Mouse (Mus musculus): ENCODE measurements at regions not wholly inside any gene's neighbourhood (a gene's known extent, or its start where the extent isn't known, plus 50 kb on each side); places are given as distances from the start of the nearest gene placed in this dataset.

- no peak for ATAC-seq (ENCODE audit: insufficient number of reproducible peaks, low FRiP score, low TSS enrichment, low read depth)
- peaks cover 9% of the 10 kb centered on the region for H3K4me1 ChIP-seq
- H3K9ac ChIP-seq = no peak overlapping the region
- no peaks in the 10 kb centered on the region for H3K36me3 ChIP-seq
- H3K27me3 ChIP-seq = no peaks in the 10 kb centered on the region
- no peak overlapping the region for H3K27ac ChIP-seq
- WGBS = 47% methylated on average over 5 of the region's 5 CpGs
- no peak overlapping the region for H3K4me2 ChIP-seq
- H3K4me3 ChIP-seq = no peak overlapping the region
- no peaks in the 10 kb centered on the region for H3K9me3 ChIP-seq
Measured at GRCm38 (mm10) chr6:93235550-93235949, 292.3 kb upstream of the Adamts9 start.

- no peak overlapping the region for H3K9ac ChIP-seq
- no peak overlapping the region for H3K4me2 ChIP-seq
- H3K4me1 ChIP-seq = peaks cover 9% of the 10 kb centered on the region
- H3K27me3 ChIP-seq = no peaks in the 10 kb centered on the region
- no peak overlapping the region for H3K27ac ChIP-seq
- 76% methylated on average over 9 of the region's 9 CpGs for WGBS
- ATAC-seq (ENCODE audit: insufficient number of reproducible peaks, low FRiP score, low TSS enrichment, low read depth) = no peak
- no peaks in the 10 kb centered on the region for H3K36me3 ChIP-seq
- H3K9me3 ChIP-seq = no peaks in the 10 kb centered on the region
- no peak overlapping the region for H3K4me3 ChIP-seq
Measured at GRCm38 (mm10) chr6:93232636-93233035, 289.3 kb upstream of the Adamts9 start.

GRCm38 (mm10) chr6:93230450-93230849, 287.2 kb upstream of the Adamts9 start:
- Histone ChIP-seq H3K27ac (no peak overlapping the region), H3K4me2 (no peak overlapping the region), H3K4me1 (peaks cover 7% of the 10 kb centered on the region), H3K9ac (no peak overlapping the region), H3K4me3 (no peak overlapping the region), H3K36me3 (no peaks in the 10 kb centered on the region), H3K27me3 (no peaks in the 10 kb centered on the region), H3K9me3 (no peaks in the 10 kb centered on the region)
- WGBS = 53% methylated on average over 5 of the region's 5 CpGs
- no peak for ATAC-seq (ENCODE audit: insufficient number of reproducible peaks, low FRiP score, low TSS enrichment, low read depth)

- no peak overlapping the region for H3K4me3 ChIP-seq
- H3K4me1 ChIP-seq = peaks cover 1% of the 10 kb centered on the region; the same call in 1 of the 2 replicates
- no peaks in the 10 kb centered on the region for H3K9me3 ChIP-seq
- no peak for ATAC-seq (ENCODE audit: insufficient number of reproducible peaks, low FRiP score, low TSS enrichment, low read depth)
- no peak overlapping the region for H3K27ac ChIP-seq
- WGBS = 85% methylated on average over 2 of the region's 2 CpGs
- H3K4me2 ChIP-seq = no peak overlapping the region
- no peak overlapping the region for H3K9ac ChIP-seq
- H3K36me3 ChIP-seq = no peaks in the 10 kb centered on the region
- no peaks in the 10 kb centered on the region for H3K27me3 ChIP-seq
Measured at GRCm38 (mm10) chr6:93229320-93229719, 286.0 kb upstream of the Adamts9 start.

GRCm38 (mm10) chr6:93223610-93224550, 280.6 kb upstream of the Adamts9 start:
- Histone ChIP-seq H3K27ac (0 out of 2 replicates have a peak overlapping the region, but pooled peaks have one; percentile 22), H3K27me3 (no peaks in the 10 kb centered on the region), H3K9me3 (no peaks in the 10 kb centered on the region), H3K36me3 (no peaks in the 10 kb centered on the region), H3K4me3 (no peak overlapping the region), H3K4me1 (0 out of 2 replicates have a peak, but pooled peaks cover 8% of the 10 kb centered on the region), H3K9ac (no peak overlapping the region), H3K4me2 (no peak overlapping the region)
- ATAC-seq (ENCODE audit: insufficient number of reproducible peaks, low FRiP score, low TSS enrichment, low read depth) = no peak; the same call in 1 of the 2 replicates
- 47% methylated on average over 8 of the region's 8 CpGs for WGBS

GRCm38 (mm10) chr6:93218015-93218593, 274.8 kb upstream of the Adamts9 start:
- Histone ChIP-seq H3K4me3 (no peak overlapping the region), H3K9ac (no peak overlapping the region), H3K4me1 (peaks cover 11% of the 10 kb centered on the region), H3K27me3 (no peaks in the 10 kb centered on the region), H3K4me2 (no peak overlapping the region; the same call in 1 of the 2 replicates), H3K9me3 (no peaks in the 10 kb centered on the region), H3K27ac (peak overlapping the region; percentile 33; the same call in 1 of the 2 replicates), H3K36me3 (no peaks in the 10 kb centered on the region)
- WGBS = 47% methylated on average over 4 of the region's 4 CpGs
- no peak for ATAC-seq (ENCODE audit: insufficient number of reproducible peaks, low FRiP score, low TSS enrichment, low read depth)

GRCm38 (mm10) chr6:93200886-93201285, 257.6 kb upstream of the Adamts9 start:
- Histone ChIP-seq H3K4me1 (no peaks in the 10 kb centered on the region), H3K36me3 (no peaks in the 10 kb centered on the region), H3K27me3 (no peaks in the 10 kb centered on the region), H3K4me3 (no peak overlapping the region), H3K4me2 (no peak overlapping the region), H3K9me3 (no peaks in the 10 kb centered on the region), H3K9ac (no peak overlapping the region), H3K27ac (no peak overlapping the region)
- WGBS = 61% methylated on average over 1 of the region's 1 CpGs
- no peak for ATAC-seq (ENCODE audit: insufficient number of reproducible peaks, low FRiP score, low TSS enrichment, low read depth)

- Histone ChIP-seq H3K27me3 (no peaks in the 10 kb centered on the region), H3K36me3 (no peaks in the 10 kb centered on the region), H3K9me3 (no peaks in the 10 kb centered on the region), H3K4me2 (no peak overlapping the region), H3K4me3 (no peak overlapping the region), H3K27ac (no peak overlapping the region), H3K4me1 (no peaks in the 10 kb centered on the region), H3K9ac (no peak overlapping the region)
- 72% methylated on average over 6 of the region's 6 CpGs for WGBS
- no peak for ATAC-seq (ENCODE audit: insufficient number of reproducible peaks, low FRiP score, low TSS enrichment, low read depth)
Measured at GRCm38 (mm10) chr6:93194741-93195140, 251.4 kb upstream of the Adamts9 start.

- Histone ChIP-seq H3K4me3 (no peak overlapping the region), H3K9me3 (no peaks in the 10 kb centered on the region), H3K27ac (no peak overlapping the region), H3K4me1 (no peaks in the 10 kb centered on the region), H3K36me3 (no peaks in the 10 kb centered on the region), H3K4me2 (no peak overlapping the region), H3K27me3 (no peaks in the 10 kb centered on the region), H3K9ac (no peak overlapping the region)
- 62% methylated on average over 2 of the region's 2 CpGs for WGBS
- ATAC-seq (ENCODE audit: insufficient number of reproducible peaks, low FRiP score, low TSS enrichment, low read depth) = no peak
Measured at GRCm38 (mm10) chr6:93192980-93193379, 249.7 kb upstream of the Adamts9 start.

GRCm38 (mm10) chr6:93190986-93191385, 247.7 kb upstream of the Adamts9 start:
- no peak for ATAC-seq (ENCODE audit: insufficient number of reproducible peaks, low FRiP score, low TSS enrichment, low read depth)
- Histone ChIP-seq H3K27ac (no peak overlapping the region), H3K36me3 (no peaks in the 10 kb centered on the region), H3K4me1 (no peaks in the 10 kb centered on the region), H3K9me3 (no peaks in the 10 kb centered on the region), H3K9ac (no peak overlapping the region), H3K27me3 (no peaks in the 10 kb centered on the region), H3K4me2 (no peak overlapping the region), H3K4me3 (no peak overlapping the region)
- 93% methylated on average over 2 of the region's 2 CpGs for WGBS

GRCm38 (mm10) chr6:93168526-93168925, 225.2 kb upstream of the Adamts9 start:
- Histone ChIP-seq H3K9me3 (no peaks in the 10 kb centered on the region), H3K4me2 (no peak overlapping the region), H3K36me3 (no peaks in the 10 kb centered on the region), H3K27ac (peak overlapping the region; percentile 64; the same call in 1 of the 2 replicates), H3K27me3 (no peaks in the 10 kb centered on the region), H3K4me3 (no peak overlapping the region), H3K4me1 (peaks cover 15% of the 10 kb centered on the region), H3K9ac (no peak overlapping the region)
- no peak for ATAC-seq (ENCODE audit: insufficient number of reproducible peaks, low FRiP score, low TSS enrichment, low read depth)
- 49% methylated on average over 5 of the region's 5 CpGs for WGBS

- no peaks in the 10 kb centered on the region for H3K27me3 ChIP-seq
Measured at GRCm38 (mm10) chr6:93167281-93167680, 224.0 kb upstream of the Adamts9 start.

More at GRCm38 (mm10) chr6:93167281-93167680, 224.0 kb upstream of the Adamts9 start:
- no peaks in the 10 kb centered on the region for H3K9me3 ChIP-seq
- WGBS = 28% methylated on average over 7 of the region's 7 CpGs
- H3K4me1 ChIP-seq = peaks cover 15% of the 10 kb centered on the region
- H3K4me2 ChIP-seq = no peak overlapping the region
- no peak overlapping the region for H3K9ac ChIP-seq
- ATAC-seq (ENCODE audit: insufficient number of reproducible peaks, low FRiP score, low TSS enrichment, low read depth) = no peak
- no peak overlapping the region for H3K4me3 ChIP-seq
- H3K27ac ChIP-seq = peak overlapping the region; percentile 33; the same call in 1 of the 2 replicates
- H3K36me3 ChIP-seq = no peaks in the 10 kb centered on the region

Data from limb, embryonic 15.5 days (tissue).